Mouse (Mus musculus): ENCODE measurements around the gene Tmem235.
A peak's percentile ranks its signal among the peaks of the same experiment; 100 is the strongest.
"Not testable (repeated sequence)": the region's sequence is repeated elsewhere in the genome, so short reads cannot be mapped to it uniquely, and the experiment has no call there.

The Tmem235 gene

GRCm38 (mm10) chr11:117860601-117861000, at the start of gene Tmem235:
TSS of gene Tmem235 (plus strand) at chr11:117860752.
- DNase-seq (ENCODE audit: low spot score) = no peak

- no peak for DNase-seq (ENCODE audit: low spot score)
Measured at GRCm38 (mm10) chr11:117813867-117814266, 46.7 kb upstream of the Tmem235 start.

GRCm38 (mm10) chr11:117814704-117815366, 45.7 kb upstream of the Tmem235 start:
- no peak for DNase-seq (ENCODE audit: low spot score)

- DNase-seq (ENCODE audit: low spot score) = not testable (repeated sequence)
Measured at GRCm38 (mm10) chr11:117815850-117816249, 44.7 kb upstream of the Tmem235 start.

- no peak for DNase-seq (ENCODE audit: low spot score)
Measured at GRCm38 (mm10) chr11:117816389-117816996, 44.1 kb upstream of the Tmem235 start.

- DNase-seq (ENCODE audit: low spot score) = no peak
Measured at GRCm38 (mm10) chr11:117819095-117819494, 41.5 kb upstream of the Tmem235 start.

DNA sequence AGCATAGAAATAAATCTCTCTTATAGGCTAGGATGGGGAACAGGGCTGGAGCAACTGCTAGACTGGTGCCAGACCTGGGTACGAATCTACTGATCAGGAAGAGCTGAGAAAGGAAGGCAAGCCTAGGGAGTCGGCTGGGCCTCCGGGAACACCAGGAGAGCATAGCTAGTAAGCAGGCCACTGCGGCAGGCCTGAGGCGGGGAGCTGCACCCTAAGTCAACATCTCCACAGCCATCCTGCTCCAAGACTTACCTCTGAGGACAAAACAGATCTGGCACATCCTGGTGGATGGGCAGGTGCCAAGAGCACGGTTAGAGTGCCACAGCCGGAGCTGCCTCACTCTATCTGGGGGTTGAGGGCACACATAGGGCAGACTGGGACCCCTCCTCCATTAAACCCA, 40.4 kb upstream of the Tmem235 start:
- no peak for DNase-seq (ENCODE audit: low spot score)

DNA sequence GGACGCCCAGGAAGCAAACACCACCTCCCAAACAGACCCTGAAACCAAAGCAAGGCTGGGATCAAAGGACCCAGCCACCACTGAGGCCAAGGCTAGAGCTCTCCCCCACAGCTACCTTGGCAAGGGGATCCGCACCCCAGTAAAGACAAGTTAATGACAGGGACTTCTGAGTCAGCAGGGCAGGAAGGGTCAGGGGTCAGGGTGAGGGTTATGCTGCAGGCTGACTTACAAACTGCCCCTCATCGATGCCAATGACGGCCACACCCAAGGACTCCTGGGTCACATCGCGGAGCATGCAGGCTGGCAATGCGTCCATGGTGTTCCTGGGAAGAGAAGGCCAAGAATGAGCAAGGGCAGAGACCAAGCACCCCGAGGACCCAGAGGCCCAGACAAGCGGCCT, 38.7 kb upstream of the Tmem235 start:
- DNase-seq (ENCODE audit: low spot score) = no peak

DNA sequence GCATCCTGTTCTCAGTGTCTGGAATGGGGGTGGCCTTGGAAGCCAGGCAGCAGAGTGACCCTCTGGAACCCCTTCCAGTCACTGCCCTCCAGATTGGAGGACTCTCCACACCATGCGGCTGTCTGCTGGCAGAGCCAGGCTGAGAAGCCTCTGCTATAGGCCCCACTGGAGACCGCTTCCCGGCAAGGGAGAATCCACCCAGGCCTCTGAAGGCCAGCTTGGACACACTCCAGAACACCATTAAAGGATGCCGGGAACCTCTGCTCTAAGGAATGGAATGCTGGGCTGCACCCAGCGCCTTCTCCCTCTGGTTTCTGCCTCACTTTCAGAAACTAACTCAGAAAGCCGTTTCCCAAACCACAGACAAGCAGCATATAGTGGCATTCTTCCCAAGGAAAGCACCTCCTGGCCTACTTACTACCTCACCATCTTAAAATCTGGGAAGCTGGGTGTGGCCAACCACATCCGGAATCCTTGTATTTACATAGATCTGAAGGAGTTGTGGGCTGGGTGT, 37.8 kb upstream of the Tmem235 start:
- DNase-seq (ENCODE audit: low spot score) = no peak

GRCm38 (mm10) chr11:117823411-117823810, 37.1 kb upstream of the Tmem235 start:
- no peak for DNase-seq (ENCODE audit: low spot score)

DNA sequence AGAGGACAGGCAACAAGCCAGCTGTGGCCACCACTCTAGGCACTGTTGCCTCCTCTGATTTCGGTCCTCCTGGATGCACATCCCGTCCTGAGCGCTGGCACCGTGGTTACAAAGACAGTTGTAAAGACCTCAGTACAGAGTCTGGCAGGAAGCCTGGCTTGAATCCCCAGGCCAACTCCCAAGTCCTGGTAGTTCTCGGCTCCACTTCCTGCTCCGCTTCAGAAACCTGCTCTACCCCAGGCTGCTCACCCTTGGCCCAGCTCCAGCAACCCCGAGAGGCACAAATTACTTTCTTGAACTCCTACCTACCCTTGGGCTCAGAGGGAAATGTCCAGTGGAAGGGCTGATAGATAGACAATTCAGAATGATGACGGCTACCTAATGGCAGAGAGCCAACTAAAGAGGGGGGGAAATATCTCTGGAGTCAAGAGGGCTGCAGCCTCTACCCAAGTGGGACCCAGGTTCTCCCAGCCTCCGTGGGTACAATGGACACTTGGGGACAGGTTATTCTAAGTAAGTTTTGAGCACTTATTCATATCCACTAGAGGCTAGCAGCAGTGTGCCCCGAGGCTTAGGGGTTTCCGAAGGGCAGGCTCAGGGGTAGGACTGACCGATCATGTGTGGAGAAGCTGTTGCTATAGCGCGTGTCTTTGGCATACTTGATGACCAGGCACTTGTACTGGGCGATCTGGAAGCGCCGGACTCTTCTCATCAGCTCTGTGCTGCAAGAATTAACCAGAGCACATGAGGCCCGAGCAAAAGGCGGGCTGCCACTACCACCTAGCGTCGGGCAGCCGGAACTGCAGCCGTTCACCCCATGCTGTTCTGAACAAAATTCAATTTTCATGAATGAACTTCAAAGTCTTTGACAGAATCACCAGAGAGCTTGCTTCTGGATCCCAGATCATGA, 36.2 kb upstream of the Tmem235 start:
- peak; percentile 81 for DNase-seq (ENCODE audit: low spot score)

- DNase-seq (ENCODE audit: low spot score) = peak; percentile 71
Measured at GRCm38 (mm10) chr11:117825333-117826101, 35.0 kb upstream of the Tmem235 start, which contains the start of the genes Afmid and Tk1. TSS of gene Afmid (plus strand) at chr11:117825924. TSS of gene Tk1 (minus strand) at chr11:117826092.

DNA sequence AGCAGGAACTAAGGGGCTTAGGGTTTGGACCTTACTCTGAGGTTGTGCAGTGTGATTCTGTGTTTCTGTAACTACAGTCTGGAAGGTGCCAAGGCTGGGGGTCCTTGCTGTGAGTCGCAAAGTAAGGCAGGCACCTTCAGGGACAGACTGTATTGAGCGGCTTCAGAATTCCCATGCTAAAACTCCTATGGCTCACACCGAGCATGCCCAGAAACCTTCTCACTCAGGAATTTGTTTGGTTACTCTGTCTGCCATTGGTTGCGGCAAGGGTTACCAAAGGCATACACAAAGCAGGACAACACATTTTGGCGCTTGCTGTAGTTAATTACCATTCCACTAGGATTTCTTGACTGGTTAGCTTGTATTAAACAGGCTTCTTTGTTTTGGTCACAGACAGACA, 34.4 kb upstream of the Tmem235 start:
- DNase-seq (ENCODE audit: low spot score) = no peak

DNA sequence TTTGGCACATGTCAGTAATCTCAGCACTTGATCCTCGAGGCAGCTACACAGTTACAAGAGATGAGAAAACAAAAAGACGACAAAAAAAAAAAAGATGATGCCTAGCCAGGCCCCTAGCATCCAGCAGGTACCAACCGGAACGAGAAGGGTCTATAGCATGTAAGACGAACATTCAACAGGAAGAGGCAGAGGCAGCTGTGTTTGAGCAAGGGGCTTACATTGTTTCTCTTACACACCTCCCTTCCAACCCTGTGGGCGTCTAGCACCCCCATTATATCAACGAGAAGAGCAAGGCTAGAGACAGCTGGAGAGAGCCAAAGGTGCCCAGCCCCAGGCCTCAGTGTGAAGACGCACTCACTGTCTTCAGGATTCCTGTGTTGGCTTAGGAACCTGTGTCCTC, 33.6 kb upstream of the Tmem235 start:
- no peak for DNase-seq (ENCODE audit: low spot score)

DNA sequence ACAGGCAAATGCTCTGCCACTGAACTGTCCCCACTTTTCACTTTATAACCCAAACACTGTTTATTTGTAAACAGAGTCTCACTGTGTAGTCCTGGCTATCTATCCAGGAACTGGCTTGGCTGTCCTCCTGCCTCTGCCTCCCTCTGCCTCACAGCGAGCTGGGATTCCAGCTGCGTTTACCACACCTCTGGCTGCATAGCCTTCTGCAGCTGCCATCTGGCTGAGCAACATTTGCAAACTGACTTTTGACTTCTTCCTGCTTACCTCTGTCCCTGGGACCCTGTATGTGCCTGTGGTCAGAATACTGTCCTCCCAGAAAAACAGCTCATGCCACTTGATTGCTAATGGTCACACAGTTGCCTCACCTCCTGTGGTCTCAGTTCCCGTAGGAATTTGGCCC, 33.2 kb upstream of the Tmem235 start:
- no peak for DNase-seq (ENCODE audit: low spot score)

DNA sequence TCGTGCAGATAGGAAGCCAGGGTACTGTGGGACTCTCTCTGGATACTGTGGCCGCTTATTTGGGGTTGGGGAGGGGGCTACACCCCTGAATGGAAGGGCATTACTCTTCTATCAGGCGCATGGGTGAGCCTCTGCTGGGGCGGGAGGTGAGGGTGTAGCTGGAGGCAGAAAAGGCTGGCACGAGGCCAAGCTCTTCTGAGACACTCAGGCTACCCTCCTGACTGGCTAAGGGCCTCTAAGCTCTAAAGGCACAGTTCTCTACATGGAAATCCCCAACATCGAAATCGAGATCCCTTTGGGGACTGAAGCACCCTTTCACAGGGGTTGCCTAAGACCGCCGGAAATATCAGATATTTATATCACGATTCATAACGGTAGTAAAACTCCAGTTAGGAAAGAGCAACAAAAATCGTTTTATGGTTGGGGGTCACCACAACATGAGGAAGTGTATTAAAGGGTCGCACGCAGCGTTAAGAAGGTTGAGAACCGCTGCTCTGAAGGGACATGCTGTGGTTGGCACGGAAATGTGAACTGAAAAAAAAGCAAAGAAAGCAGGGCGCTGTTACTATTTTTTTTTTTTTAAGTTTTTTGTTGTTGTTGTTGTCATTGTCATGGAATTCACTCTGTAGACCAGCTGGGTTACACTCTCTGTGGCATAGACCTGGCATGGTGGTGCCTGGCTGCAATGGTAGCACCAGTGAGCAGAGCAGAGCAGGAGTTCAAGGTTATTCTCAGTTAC, 32.2 kb upstream of the Tmem235 start:
- DNase-seq (ENCODE audit: low spot score) = peak; percentile 75

DNA sequence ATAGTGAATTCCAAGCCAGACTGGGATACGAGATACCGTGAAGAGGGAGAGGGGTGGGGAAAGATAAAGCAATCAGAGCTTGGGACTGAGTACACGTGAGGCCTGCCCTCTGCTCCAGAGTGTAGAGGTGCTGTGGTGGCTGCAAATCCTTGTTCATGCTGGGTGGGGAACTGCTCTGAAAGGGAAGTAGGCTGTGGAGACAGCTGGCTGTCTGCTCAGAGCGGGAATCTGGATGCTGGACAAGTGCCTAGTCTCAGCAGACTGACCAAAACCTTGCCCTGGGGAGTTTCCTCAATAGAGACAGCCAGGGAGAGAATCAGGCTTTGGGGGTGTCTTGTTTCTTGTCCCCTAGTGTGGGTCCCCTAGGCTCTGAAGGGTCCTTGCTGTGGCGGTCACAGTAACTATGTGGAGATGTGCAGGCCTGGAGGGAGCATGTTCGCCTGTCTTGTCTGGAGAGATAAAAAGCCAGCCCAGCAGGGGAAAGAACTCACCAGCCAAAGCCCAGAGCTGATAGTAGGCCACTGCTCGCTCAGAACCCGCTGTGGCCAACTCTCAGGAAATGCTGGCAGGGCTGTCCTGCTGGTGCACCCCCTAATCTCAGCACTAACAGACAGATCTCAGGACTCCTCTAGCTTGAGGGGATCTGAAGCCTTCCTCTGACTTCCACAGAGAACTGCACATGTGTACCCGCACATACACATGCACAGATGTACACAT, 31.5 kb upstream of the Tmem235 start:
- peak; percentile 51 for DNase-seq (ENCODE audit: low spot score)

GRCm38 (mm10) chr11:117829671-117830215, 30.8 kb upstream of the Tmem235 start:
- no peak for DNase-seq (ENCODE audit: low spot score)

GRCm38 (mm10) chr11:117830401-117830800, 30.2 kb upstream of the Tmem235 start:
- DNase-seq (ENCODE audit: low spot score) = peak; percentile 78
